10 mouse cellular contexts compared by ENCODE assay signal in genomic region chr9:43205343-43206021, GRCm38 (mm10). TPM values are rescaled to one million over a fixed set of nuclear protein-coding genes. Genes with fewer than 3 reads are reported as not detected.
DNase-seq lines count a peak whose midpoint lies in the region; ATAC-seq and TF ChIP-seq lines count a peak whose summit lies in the region.
"Had no signal": no experiment of that assay in that cellular context is flagged by ENCODE, and none has a peak within 500 bp of the region (broad histone marks: within the 10 kb centered on the region; RNA-seq: fewer than 3 reads in every experiment).

No protein-coding gene starts in this region.

- H3K36me3 ChIP-seq in limb, embryonic 15.5 days: no peaks in the 10 kb centered on the region

- no peaks in the 10 kb centered on the region for H3K9me3 ChIP-seq in limb, embryonic 15.5 days

- H3K27ac ChIP-seq in gastrocnemius, adult 2 months: no peak overlapping the region
- 0 out of 2 replicates have a peak overlapping the region, but pooled peaks have one; percentile 40 for H3K27ac ChIP-seq in limb, embryonic 15.5 days

- DNase-seq in gastrocnemius, adult 2 months: no peak
- no peak for DNase-seq in gastrocnemius, postnatal 36 days
- DNase-seq in retina, postnatal 1 day: peak; percentile 39
- DNase-seq in retina, embryonic 14.5 days (ENCODE audit: low spot score): no peak
- no peak for DNase-seq in B cell, adult 2 months
- no peak for DNase-seq in right cerebral cortex, adult 18-20 months
- DNase-seq in testis, postnatal 14 days (ENCODE audit: low spot score): no peak

- peaks cover 24% of the 10 kb centered on the region for H3K4me1 ChIP-seq in limb, embryonic 15.5 days

- WGBS in limb, embryonic 15.5 days: 2% methylated on average over 41 of the region's 41 CpGs

- H3K9ac ChIP-seq in limb, embryonic 15.5 days: no peak overlapping the region

- ATAC-seq in limb, embryonic 15.5 days (ENCODE audit: insufficient number of reproducible peaks, low FRiP score, low TSS enrichment, low read depth): no peak

- no peak for TF ChIP-seq CTCF in gastrocnemius, adult 2 months (IDR thresholded peaks at IDR 0.05)

- peaks cover 38% of the 10 kb centered on the region for H3K27me3 ChIP-seq in limb, embryonic 15.5 days

- H3K4me3 ChIP-seq in gastrocnemius, adult 2 months: peak overlapping the region; percentile 42
- H3K4me3 ChIP-seq in limb, embryonic 15.5 days: peak overlapping the region; percentile 40

- intact Hi-C loops in gastrocnemius, adult 2 months (cut with DNase I): no loop called here
- intact Hi-C loops in gastrocnemius, postnatal 36 days (cut with DNase I): no loop called here

- H3K4me2 ChIP-seq in limb, embryonic 15.5 days: peak overlapping the region; percentile 67

RNA-seq across cellular contexts. Expression of gene Pou2f3, which starts 4.7 kb away (rescaled TPM):
- under 1 TPM; 0.11 to 0.15 TPM for total RNA-seq in gastrocnemius, adult 2 months (2021)
- not detected for total RNA-seq in gastrocnemius, postnatal 36 days (2021)
- polyA plus RNA-seq in limb, embryonic 15.5 days (2015; fragmentation: Nextera tagmentation; extraction: Ambion mirVana): 10.2 and 11.8 TPM in 2 replicates
- total RNA-seq: liver, adult 2 months had no signal
- polyA plus RNA-seq: liver, adult 2 months; spleen, adult 2 months had no signal

RNA-seq across cellular contexts. Expression of gene Oaf, which starts 34.2 kb away (rescaled TPM):
- total RNA-seq in gastrocnemius, adult 2 months (2021): 1 to 10 TPM; 2.9 to 8.9 TPM
- total RNA-seq in gastrocnemius, postnatal 36 days (2021): 10 to 100 TPM in 1 of 2 experiments, 1 to 10 TPM in 1; 5.4 to 10.7 TPM
- polyA plus RNA-seq in limb, embryonic 15.5 days (2015; fragmentation: Nextera tagmentation; extraction: Ambion mirVana): 78.4 and 102 TPM in 2 replicates
